Mouse (Mus musculus): Measurements from ENCODE around the gene Osbpl2.

The Osbpl2 gene

GRCm38 (mm10) chr2:180154796-180155195 lies 35.7 kb downstream of the Osbpl2 start:
- no peak for DNase-seq (ENCODE audit: low spot score in 2 of 2)

DNA sequence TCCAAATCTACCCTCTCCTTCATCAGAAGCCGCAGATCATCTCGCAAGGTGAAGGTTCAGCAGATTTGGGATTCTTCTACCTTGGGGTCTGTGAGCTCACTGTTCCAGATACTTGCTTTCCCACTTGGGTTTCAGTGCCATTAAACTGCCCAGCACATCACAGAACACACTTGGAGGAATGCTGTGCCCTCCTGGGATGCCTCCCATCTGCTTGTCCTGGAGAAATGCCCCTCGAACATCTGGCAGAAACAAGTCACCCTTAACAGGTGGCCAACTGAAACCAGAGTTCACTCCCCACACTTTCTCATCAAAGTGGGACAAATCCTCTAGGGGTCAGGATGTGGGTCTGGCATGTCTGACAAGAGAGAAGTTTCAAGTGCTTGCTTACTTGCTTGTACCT lies 39.5 kb downstream of the Osbpl2 start:
- DNase-seq (ENCODE audit: low spot score in 2 of 2): no peak

- no peak for DNase-seq (ENCODE audit: low spot score in 2 of 2)
Observed at GRCm38 (mm10) chr2:180165855-180166254, 46.7 kb downstream of the Osbpl2 start.

GRCm38 (mm10) chr2:180166869-180167268 lies 47.8 kb downstream of the Osbpl2 start:
- peak in 1 of 2 experiments; percentile 56 for DNase-seq (ENCODE audit: low spot score in 2 of 2)

DNA sequence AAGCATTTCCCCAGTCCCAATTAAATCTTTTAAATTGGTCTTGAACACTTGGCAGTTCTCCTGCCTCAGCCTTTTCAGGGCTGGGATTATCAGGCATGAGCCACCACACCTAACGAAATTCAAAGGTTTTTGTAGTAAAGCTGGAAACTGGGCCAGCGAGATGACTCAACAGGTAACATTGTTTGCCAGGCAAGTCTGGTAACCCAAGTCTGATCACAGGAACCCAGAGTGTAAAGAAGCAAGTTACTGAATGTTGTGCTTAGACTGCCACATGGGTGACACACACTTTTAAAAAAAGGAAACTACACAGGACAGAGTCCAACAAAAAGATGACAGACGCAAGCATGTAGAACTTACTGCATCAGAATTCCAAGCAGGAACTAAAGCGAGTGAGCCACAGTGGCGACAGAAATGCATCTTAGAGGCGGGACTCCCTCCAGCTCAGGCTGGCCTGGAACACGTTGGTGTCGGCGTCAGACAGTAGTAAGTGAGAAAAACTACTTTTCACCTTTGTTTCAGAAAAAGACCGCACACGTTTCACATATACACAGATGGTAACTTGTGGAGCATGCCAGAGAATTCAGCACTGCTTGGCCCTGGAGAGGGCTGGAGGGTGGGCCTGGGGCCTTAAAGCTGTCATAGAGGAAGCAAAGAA lies 51.2 kb downstream of the Osbpl2 start:
- DNase-seq (ENCODE audit: low spot score in 2 of 2): no peak

DNA sequence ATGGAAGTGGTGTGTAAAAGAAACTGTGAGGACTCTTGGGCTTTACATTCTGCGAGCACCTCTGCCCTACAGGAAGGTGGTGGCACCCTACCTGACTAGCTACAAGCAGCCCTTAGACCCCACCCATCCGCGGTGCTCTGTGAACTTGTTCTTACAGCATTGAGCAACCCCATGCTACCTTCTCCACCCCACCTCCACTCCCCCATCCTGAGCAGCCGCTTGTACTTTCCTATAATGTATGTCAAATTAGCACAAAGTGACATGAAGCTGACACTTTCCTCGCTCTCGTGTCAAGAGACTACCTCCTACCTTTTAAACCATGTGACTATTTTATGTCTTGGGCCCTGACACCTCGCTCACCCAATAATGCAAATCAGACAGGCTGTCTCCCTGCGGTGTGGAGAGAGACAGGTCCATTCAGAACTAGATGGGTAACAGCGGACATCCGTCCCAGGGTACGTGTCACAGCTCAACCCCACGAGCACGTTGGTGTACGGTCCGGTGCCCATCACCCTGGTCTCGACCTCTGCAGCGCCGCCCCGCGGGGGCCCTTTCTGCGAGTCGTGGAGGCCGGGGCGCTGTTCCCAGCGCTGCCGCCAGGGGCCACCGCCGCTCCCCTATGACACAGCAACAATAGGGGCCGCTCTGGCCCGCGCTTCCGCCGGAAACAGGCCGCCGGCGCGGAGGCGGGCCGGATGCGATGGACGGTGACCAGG lies 51.9 kb downstream of the Osbpl2 start, which contains the start of gene Adrm1:
TSS of gene Adrm1 (plus strand) at position 680 of the 716 bp plus-strand sequence.
- DNase-seq (ENCODE audit: low spot score in 2 of 2): peak; percentile 96 to 98

DNA sequence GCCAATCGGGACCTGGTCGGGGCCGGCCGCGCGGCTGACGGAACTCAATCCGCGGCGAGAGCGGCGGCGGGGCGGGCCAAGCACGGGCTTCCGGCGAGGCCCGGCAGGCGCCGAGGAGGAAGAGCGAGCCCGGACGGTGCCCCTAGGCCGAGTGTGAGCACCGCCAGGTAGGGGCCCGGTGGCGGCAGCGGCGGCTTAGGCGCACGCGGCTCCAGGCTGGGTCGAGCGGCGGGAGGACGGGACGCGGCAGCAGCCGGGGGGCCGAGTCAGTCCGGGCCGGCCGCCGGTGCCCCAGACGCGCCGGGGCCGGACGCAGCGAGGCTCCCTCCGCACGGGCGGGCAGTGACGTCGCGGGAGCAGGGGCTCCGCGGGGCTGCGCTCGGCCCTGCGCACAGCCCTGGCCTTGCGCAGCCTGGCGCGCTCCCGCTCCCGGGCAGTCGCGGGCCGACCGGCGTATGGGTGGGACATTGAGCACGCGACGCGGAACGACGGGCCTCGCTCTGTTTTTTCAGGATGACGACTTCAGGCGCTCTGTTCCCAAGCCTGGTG lies 52.5 kb downstream of the Osbpl2 start:
- peak in 1 of 2 experiments; percentile 33 for DNase-seq (ENCODE audit: low spot score in 2 of 2)

- no peak for DNase-seq (ENCODE audit: low spot score in 2 of 2)
Observed at GRCm38 (mm10) chr2:180172152-180172551, 53.0 kb downstream of the Osbpl2 start.

- DNase-seq (ENCODE audit: low spot score in 2 of 2): no peak
Observed at GRCm38 (mm10) chr2:180173163-180173562, 54.1 kb downstream of the Osbpl2 start.

DNA sequence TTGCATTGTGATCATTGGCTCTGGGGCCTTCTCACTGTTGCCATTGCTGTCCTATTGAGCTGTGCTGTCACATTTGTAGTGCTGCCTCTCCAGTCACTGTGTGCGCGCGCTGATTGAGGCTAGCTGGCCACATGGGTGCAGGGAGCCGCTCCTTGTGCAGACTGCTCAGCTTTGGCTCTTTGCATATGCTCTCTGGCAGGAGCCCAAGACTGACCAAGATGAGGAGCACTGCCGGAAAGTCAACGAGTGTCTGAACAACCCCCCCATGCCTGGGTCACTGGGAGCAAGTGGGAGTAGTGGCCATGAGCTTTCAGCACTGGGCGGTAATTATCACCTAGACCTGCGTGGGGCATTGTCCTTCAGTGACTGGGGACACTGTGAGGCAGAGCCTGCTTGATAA lies 54.6 kb downstream of the Osbpl2 start:
- DNase-seq (ENCODE audit: low spot score in 2 of 2): peak in 1 of 2 experiments; percentile 37

DNA sequence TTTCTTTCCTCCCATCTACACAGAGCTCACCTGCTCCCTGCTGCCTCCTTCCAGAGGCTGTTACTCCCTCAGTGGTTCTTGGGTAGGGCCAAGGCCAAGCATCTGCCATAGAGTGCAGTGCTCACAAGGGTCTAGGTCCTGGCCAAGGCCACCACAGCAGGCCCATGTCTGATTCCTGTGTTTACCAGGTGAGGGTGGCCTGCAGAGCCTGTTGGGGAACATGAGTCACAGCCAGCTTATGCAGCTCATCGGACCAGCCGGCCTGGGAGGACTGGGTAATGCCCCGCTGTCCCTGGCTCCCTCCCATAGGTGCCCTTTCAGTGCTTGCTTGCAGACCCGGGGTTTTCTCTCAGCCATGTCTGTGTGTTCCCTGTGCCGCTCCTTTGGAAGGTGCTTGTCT lies 55.0 kb downstream of the Osbpl2 start:
- DNase-seq (ENCODE audit: low spot score in 2 of 2): peak; percentile 34 to 54

- no peak for DNase-seq (ENCODE audit: low spot score in 2 of 2)
Observed at GRCm38 (mm10) chr2:180175725-180176124, 56.6 kb downstream of the Osbpl2 start.

- DNase-seq (ENCODE audit: low spot score in 2 of 2): no peak
Observed at GRCm38 (mm10) chr2:180181542-180181941, 62.4 kb downstream of the Osbpl2 start.

- DNase-seq (ENCODE audit: low spot score in 2 of 2): no peak
Observed at GRCm38 (mm10) chr2:180184011-180184751, 65.1 kb downstream of the Osbpl2 start.

GRCm38 (mm10) chr2:180184752-180185109 lies 65.6 kb downstream of the Osbpl2 start:
- DNase-seq (ENCODE audit: low spot score in 2 of 2): no peak

GRCm38 (mm10) chr2:180185686-180186085 lies 66.6 kb downstream of the Osbpl2 start:
- DNase-seq (ENCODE audit: low spot score in 2 of 2): no peak

DNA sequence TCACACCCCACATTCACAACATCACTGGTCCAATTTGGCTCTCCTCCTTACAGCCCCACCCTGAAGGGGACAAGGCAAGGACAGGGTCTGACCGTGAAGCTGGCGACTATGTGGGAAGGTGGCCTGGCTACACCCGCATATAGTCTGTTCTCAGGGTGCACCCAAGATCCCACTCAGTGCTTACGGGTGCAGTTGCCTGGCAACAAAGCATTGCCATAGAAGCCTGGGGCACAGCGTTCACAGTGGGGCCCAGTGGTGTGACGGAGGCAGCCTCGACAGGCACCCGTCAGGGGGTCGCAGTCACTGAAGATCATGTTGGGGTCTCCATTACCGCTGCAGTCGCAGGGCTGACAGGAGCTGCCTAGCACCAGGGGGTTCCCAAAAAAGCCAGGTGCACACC lies 68.3 kb downstream of the Osbpl2 start:
- DNase-seq (ENCODE audit: low spot score in 2 of 2): no peak

- no peak for DNase-seq (ENCODE audit: low spot score in 2 of 2)
Observed at GRCm38 (mm10) chr2:180196610-180197322, 77.7 kb downstream of the Osbpl2 start.

GRCm38 (mm10) chr2:180197323-180198037 lies 78.4 kb downstream of the Osbpl2 start:
- no peak for DNase-seq (ENCODE audit: low spot score in 2 of 2)

DNA sequence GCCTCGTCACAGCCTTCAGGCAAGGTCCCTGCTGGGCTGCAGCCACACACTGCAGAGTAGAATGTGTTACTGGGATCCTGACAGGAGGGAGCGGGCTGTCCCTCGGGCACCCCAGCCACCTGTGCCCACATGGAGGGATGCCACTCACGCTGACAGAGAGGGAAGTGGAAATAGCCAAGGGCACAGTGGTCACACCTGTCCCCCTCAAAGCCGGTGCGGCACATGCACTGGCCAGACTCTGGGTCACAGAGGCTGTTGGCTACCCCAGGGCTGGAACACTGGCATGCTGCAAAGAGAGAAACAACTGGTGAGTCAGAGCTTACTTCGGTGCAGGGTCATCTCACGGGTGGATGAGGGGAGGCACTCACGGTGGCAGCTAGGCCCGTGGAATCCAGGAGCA lies 79.7 kb downstream of the Osbpl2 start:
- DNase-seq (ENCODE audit: low spot score in 2 of 2): no peak

DNA sequence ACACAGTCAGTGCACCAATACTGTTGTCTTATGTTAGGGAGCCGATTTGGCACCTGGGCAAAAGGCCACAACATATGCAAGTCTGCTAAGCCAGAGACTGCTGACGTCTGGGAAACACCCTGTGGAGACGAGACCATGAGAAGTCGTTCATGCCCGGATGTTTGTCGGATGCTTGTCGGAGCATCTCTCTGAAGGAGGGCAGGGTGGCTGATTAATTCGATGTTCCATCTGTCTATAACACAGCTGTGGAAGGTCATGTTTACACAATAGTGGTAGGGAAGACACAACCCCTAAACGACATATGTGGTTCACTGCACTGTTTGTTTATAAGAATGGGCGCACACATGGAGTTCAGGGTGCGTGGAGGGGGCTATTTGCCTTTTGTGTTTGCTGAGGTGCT lies 81.6 kb downstream of the Osbpl2 start:
- no peak for DNase-seq (ENCODE audit: low spot score in 2 of 2)

All from urinary bladder, postnatal 36 days (tissue).